Mouse (Mus musculus) fat pad, adult 2 months (tissue): ENCODE measurements around the gene Zfp455.
"Not testable (repeated sequence)": the region's sequence is repeated elsewhere in the genome, so short reads cannot be mapped to it uniquely, and the experiment has no call there.

Experiments
- DNase-seq: peaks from one replicate; pipeline ENCODE4 v3.0.0-alpha.2; 2011; ENCODE audit warnings: low read depth, low spot score; ENCODE audit errors: extremely low read depth

Gene Zfp455

DNA sequence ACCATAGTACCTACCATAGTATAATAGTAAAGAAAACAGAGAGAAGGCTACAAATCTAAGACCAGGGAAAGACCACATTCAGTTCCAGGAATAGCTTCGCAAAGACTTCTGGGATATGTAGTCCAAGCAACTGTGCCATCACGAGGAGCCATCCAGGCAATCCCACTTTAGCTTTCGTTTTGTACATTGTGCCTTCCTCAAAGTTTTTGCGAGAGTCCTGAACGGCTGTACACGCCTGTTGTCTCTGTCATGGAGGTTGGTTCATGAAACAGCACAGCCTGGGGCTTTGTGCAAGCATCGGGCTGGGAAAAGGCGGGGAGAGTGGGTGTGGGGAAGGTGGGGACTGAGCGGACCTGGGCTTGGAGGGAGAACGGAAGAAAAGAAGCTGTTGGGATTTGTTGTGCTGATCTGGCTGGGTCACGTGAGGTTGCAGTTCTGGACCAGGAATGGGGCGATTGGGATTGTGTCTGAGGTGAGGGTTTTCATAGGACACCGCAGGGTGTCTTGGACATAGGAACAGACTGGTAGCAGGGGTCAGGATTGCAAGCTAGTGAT, at the start of gene Zfp455:
Zfp455 (plus strand) TSS at position 167 of the 555 bp plus-strand sequence.
- DNase-seq = no peak

DNA sequence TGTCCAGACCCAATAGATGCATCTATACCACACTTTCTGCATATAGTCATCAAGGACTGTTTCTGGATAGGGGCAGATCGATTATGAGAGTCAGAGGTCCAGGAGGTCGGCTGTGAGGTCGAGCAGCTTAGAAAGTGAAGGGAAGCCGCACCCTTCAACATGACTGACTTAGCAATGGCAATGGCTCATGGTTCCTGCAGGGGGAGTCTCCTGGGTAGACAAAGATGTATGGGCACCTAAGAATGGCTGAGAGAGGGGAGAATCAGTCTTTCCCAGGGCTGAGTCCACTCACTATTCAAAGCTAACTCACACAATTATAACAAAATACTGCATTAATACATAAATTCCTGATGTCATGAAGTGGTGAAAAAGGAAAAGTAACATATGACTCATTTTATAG, 28.2 kb upstream of the Zfp455 start:
- not testable (repeated sequence) for DNase-seq

DNA sequence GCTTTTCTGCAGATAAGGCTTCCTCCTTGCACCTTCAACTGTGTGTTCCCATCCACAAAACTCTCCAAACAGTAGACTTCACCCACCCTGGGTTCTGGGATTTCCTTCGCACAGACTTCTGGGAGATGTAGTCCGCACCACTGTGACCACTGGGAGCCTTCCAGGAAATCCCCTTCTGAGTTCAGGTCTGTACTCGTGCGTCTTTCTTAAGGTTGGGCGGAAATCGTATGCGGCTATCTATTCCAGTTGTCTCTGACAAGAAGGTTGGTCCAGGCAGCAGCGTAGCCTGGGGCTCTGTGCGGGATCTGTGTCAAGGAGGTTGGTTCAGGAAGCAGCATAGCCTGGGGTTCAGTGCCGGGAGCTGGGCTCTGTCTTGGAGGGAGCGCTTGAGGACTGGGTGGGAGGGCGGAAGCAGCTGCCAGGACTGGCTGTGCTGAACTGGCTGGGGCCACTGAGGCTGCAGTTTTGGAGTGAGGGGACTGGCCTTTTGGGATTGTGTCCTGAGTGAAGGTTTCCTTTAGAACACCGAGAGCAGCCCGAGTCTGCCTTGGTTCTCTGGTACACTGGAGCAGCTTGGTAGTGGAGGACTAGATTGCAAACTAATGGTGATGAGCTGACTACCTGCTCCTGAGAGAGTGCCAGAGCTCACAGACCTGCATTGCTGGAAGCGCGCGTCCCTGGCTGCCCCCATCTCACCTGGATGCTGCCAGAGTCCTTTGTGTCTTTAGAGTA, 21.1 kb upstream of the Zfp455 start, which contains the start of gene Rsl1:
Rsl1 (plus strand) TSS at position 192 of the 732 bp plus-strand sequence.
- DNase-seq = not testable (repeated sequence)

DNA sequence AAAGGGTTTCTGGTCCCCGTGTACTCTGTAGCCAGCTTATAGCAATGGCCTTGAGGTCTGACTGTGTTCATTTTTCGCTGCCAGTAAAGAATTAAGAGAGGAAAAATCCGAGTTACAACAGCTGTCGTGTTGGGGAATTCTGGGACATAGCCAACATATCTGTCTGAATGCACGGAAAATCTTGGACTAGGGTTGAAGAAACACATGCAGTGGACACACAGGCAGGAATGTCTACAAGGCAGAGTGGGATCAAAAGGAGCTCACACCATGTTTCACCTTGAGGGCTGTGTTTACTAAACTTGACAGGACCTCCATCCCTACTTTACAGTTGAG, 20.6 kb upstream of the Zfp455 start:
- no peak for DNase-seq

DNA sequence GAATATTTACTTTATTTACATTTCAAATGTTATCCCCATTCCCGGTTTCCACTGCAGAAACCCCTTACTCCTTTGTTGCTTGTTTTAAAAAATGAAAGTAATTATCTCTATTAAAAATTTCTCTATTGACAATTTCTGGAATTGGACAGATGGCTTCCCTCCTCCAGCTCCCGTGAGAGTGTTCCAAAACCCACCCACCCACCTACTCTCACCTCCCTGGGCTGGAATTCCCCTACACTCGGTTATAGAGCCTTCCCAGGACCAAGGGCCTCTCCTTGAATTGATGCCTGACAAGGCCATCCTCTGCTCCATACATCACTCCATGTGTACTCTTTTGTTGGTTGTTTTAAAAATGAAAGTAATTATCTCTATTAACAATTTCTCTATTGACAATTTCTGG, 7.3 kb downstream of the Zfp455 start:
- DNase-seq = no peak

DNA sequence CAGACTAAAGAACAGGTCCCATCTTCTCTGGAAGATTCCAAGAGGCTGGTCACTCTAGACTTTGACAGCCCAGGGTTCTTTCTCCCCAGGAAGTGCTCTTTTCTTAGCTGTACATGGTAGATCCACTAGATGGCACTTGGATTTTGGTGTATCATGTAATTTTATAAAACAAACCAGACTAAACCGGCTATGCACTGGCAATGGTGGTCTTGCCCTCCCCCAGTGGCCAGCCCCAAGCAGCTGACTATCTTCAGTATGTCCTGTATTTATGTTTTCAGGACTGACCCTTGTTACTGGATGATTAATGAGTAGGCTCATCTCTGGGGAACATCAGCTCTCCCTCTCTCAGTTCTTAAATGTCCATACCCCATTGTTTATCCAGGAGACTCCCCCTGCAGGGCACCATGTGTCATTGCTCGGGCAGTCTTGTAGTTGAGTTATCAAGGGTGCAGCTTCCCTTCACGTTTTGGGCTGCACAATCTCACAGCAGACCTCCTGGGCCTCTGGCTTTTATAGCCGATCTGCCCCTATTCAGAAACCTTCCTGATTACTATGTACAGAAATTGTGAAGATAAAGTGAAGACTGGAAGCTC, 19.8 kb downstream of the Zfp455 start:
- DNase-seq = no peak
